Mouse (Mus musculus): ENCODE results near the gene Lta. TPM values are rescaled to one million over a fixed set of nuclear protein-coding genes. Genes with fewer than 3 reads are reported as not detected.
A peak's percentile ranks its signal among the peaks of the same experiment; 100 is the strongest.

Lta gene
- polyA plus RNA-seq, 1 experiment from 2014 or later: 0.26 TPM

- 62% methylated on average over 4 of the region's 4 CpGs for WGBS
- Histone ChIP-seq H3K4me2 (no peak overlapping the region), H3K9ac (no peak overlapping the region), H3K27me3 (ENCODE audit: insufficient read depth, low read length) (peaks cover 8% of the 10 kb centered on the region), H3K9me3 (ENCODE audit: low read depth, low read length) (no peaks in the 10 kb centered on the region), H3K36me3 (ENCODE audit: insufficient read depth) (no peaks in the 10 kb centered on the region), H3K4me1 (ENCODE audit: insufficient read depth) (peaks cover 3% of the 10 kb centered on the region; the same call in 1 of the 2 replicates), H3K4me3 (ENCODE audit: low read depth, low read length) (no peak overlapping the region), H3K27ac (ENCODE audit: low read depth) (no peak overlapping the region)
- DNase-seq: no peak
- TF ChIP-seq CTCF (IDR thresholded peaks at IDR 0.05; ENCODE audit: low read depth): no peak
- no peak for ATAC-seq (ENCODE audit: insufficient read depth)
Measured at GRCm38 (mm10) chr17:35190096-35190495, 15.1 kb downstream of the Lta start.

DNA sequence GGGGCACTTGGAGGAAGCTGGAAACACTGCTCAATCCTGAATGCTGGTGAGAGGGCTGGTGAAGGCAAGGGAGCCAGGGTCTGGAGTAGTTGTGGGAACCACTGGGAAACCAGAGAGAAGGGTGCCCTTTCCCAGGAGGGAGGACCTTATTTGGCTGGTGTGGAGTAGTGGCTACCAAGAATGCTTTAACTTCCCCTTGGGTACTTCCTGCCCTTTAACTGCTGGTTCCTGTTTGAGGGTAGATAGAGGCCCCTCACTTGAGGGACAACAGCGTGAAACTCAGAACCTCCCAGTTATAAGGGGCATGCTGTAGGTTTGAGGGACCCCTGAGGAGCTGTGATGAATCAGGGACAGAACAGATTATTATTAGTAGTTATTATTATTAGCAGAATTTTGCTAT, 16.0 kb downstream of the Lta start:
- no peak overlapping the region for H3K27ac ChIP-seq (ENCODE audit: low read depth)
- TF ChIP-seq CTCF (IDR thresholded peaks at IDR 0.05; ENCODE audit: low read depth): no peak
- ATAC-seq (ENCODE audit: insufficient read depth): no peak
- no peak overlapping the region for H3K9ac ChIP-seq
- H3K36me3 ChIP-seq (ENCODE audit: insufficient read depth): no peaks in the 10 kb centered on the region
- H3K4me3 ChIP-seq (ENCODE audit: low read depth, low read length): no peak overlapping the region
- DNase-seq: no peak
- H3K4me2 ChIP-seq: no peak overlapping the region
- 46% methylated on average over 1 of the region's 1 CpGs for WGBS
- H3K9me3 ChIP-seq (ENCODE audit: low read depth, low read length): no peaks in the 10 kb centered on the region
- no peaks in the 10 kb centered on the region for H3K27me3 ChIP-seq (ENCODE audit: insufficient read depth, low read length)
- H3K4me1 ChIP-seq (ENCODE audit: insufficient read depth): peaks cover 3% of the 10 kb centered on the region; the same call in 1 of the 2 replicates

- Histone ChIP-seq H3K9me3 (ENCODE audit: low read depth, low read length) (no peaks in the 10 kb centered on the region), H3K4me3 (ENCODE audit: low read depth, low read length) (no peak within 1 kb of the TSS), H3K36me3 (ENCODE audit: insufficient read depth) (no peaks in the 10 kb centered on the region), H3K27ac (ENCODE audit: low read depth) (no peak within 1 kb of the TSS), H3K4me1 (ENCODE audit: insufficient read depth) (peaks cover 3% of the 10 kb centered on the region; the same call in 1 of the 2 replicates), H3K9ac (no peak within 1 kb of the TSS), H3K4me2 (no peak within 1 kb of the TSS), H3K27me3 (ENCODE audit: insufficient read depth, low read length) (no peaks in the 10 kb centered on the region)
- DNase-seq (no peak), ATAC-seq (ENCODE audit: insufficient read depth) (no peak)
- TF ChIP-seq CTCF (IDR thresholded peaks at IDR 0.05; ENCODE audit: low read depth): no peak
- WGBS: 67% methylated on average over 7 of the region's 7 CpGs
Measured at GRCm38 (mm10) chr17:35187959-35188610, 17.1 kb downstream of the Lta start, which contains the start of gene Lst1. Lst1 (minus strand) TSS chr17:35188439.

- WGBS: 53% methylated on average over 4 of the region's 4 CpGs
- H3K36me3 ChIP-seq (ENCODE audit: insufficient read depth): no peaks in the 10 kb centered on the region
Measured at GRCm38 (mm10) chr17:35187345-35187744, 17.8 kb downstream of the Lta start.

GRCm38 (mm10) chr17:35186681-35187080, 18.5 kb downstream of the Lta start:
- Histone ChIP-seq H3K36me3 (ENCODE audit: insufficient read depth) (no peaks in the 10 kb centered on the region), H3K27me3 (ENCODE audit: insufficient read depth, low read length) (no peaks in the 10 kb centered on the region), H3K4me3 (ENCODE audit: low read depth, low read length) (peak overlapping the region; percentile 43), H3K9me3 (ENCODE audit: low read depth, low read length) (no peaks in the 10 kb centered on the region), H3K9ac (no peak overlapping the region), H3K4me1 (ENCODE audit: insufficient read depth) (peaks cover 3% of the 10 kb centered on the region; the same call in 1 of the 2 replicates), H3K27ac (ENCODE audit: low read depth) (peak overlapping the region; percentile 10; the same call in 1 of the 2 replicates), H3K4me2 (peak overlapping the region; percentile 67)
- ATAC-seq (ENCODE audit: insufficient read depth) (peak; percentile 68; the same call in 1 of the 2 replicates), DNase-seq (peak; percentile 52)
- no peak for TF ChIP-seq CTCF (IDR thresholded peaks at IDR 0.05; ENCODE audit: low read depth)
- WGBS: 2% methylated on average over 4 of the region's 4 CpGs

More at GRCm38 (mm10) chr17:35187345-35187744, 17.8 kb downstream of the Lta start:
- Histone ChIP-seq H3K4me2 (no peak overlapping the region), H3K27ac (ENCODE audit: low read depth) (no peak overlapping the region), H3K9ac (no peak overlapping the region), H3K9me3 (ENCODE audit: low read depth, low read length) (no peaks in the 10 kb centered on the region), H3K4me3 (ENCODE audit: low read depth, low read length) (no peak overlapping the region), H3K4me1 (ENCODE audit: insufficient read depth) (peaks cover 3% of the 10 kb centered on the region; the same call in 1 of the 2 replicates), H3K27me3 (ENCODE audit: insufficient read depth, low read length) (no peaks in the 10 kb centered on the region)
- TF ChIP-seq CTCF (IDR thresholded peaks at IDR 0.05; ENCODE audit: low read depth): no peak
- DNase-seq (no peak), ATAC-seq (ENCODE audit: insufficient read depth) (no peak)

DNA sequence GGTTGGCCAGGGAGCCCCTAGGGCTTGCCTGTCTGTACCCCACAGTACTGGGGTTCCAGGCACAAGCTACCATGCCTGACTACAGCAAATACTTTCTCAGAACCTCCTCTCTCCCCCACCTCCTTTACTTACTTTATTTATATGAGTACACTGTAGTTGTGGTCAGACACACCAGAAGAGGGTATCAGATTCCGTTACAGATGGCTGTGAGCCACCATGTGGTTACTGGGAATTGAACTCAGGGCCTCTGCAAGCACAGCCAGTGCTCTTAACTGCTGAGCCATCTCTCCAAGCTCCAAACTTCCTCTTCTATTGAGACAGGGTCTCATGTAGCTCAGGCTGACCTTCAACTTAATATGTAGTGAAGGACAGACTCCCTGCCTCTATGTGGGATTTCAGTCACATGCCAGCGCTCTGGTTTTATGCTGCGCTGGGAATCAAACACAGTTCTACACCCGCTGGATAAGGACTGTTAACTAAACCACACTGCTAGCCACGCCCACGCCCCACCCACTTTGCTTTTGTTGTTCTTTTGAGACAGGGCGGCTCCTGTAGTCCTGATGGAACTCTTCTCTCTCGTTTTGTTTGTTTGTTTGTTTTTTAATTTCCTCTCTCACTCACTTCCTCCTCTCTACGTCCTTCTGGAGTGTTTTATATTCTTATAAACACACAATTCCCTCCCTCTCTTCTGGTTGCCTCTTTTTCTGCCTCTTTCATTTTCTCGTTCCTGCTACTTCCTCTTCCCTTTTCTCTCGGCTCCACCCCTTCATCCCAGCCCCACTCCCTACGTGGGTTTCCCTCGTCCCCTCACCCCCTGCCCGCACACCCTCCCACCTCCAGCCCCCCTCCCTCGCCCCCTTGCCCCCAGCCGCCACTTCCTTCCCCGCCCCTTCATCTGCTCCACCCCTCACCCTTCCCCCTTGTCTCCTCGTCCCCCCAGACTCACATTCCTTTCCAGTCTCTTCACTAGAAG, 19.2 kb downstream of the Lta start:
- peak overlapping the region; percentile 57 for H3K9ac ChIP-seq
- TF ChIP-seq CTCF (IDR thresholded peaks at IDR 0.05; ENCODE audit: low read depth): no peak
- peak overlapping the region; percentile 69; the same call in 1 of the 2 replicates for H3K27ac ChIP-seq (ENCODE audit: low read depth)
- 2% methylated on average over 18 of the region's 18 CpGs for WGBS
- H3K9me3 ChIP-seq (ENCODE audit: low read depth, low read length): no peaks in the 10 kb centered on the region
- no peaks in the 10 kb centered on the region for H3K36me3 ChIP-seq (ENCODE audit: insufficient read depth)
- peaks cover 3% of the 10 kb centered on the region; the same call in 1 of the 2 replicates for H3K4me1 ChIP-seq (ENCODE audit: insufficient read depth)
- peak overlapping the region; percentile 67 for H3K4me2 ChIP-seq
- ATAC-seq (ENCODE audit: insufficient read depth) (peak; percentile 72), DNase-seq (peak; percentile 89)
- peak overlapping the region; percentile 43 for H3K4me3 ChIP-seq (ENCODE audit: low read depth, low read length)
- no peaks in the 10 kb centered on the region for H3K27me3 ChIP-seq (ENCODE audit: insufficient read depth, low read length)

DNA sequence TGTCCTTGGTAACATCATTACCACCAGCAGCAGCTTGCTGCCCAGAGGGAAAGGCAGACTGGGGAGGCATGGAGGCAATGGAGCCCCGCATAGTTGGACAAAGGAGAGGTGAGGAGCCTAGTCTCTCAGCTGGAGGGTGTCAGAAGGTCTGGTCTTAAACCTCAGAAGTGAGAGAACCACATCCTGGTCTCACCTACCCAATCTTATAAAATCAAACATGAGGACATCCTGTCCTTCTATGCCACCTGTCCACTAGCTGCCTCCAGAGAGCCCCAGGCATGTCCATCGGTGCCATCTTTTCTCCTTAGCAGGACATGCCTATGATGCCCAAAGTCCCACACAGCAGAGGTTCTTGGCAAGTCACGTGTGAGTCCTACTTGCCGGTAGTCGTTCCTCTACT, 25.1 kb downstream of the Lta start:
- Histone ChIP-seq H3K27ac (ENCODE audit: low read depth) (no peak overlapping the region), H3K4me3 (ENCODE audit: low read depth, low read length) (no peak overlapping the region), H3K36me3 (ENCODE audit: insufficient read depth) (no peaks in the 10 kb centered on the region), H3K4me1 (ENCODE audit: insufficient read depth) (no peaks in the 10 kb centered on the region), H3K27me3 (ENCODE audit: insufficient read depth, low read length) (no peaks in the 10 kb centered on the region), H3K4me2 (no peak overlapping the region), H3K9me3 (ENCODE audit: low read depth, low read length) (no peaks in the 10 kb centered on the region), H3K9ac (no peak overlapping the region)
- DNase-seq (no peak), ATAC-seq (ENCODE audit: insufficient read depth) (no peak)
- no peak for TF ChIP-seq CTCF (IDR thresholded peaks at IDR 0.05; ENCODE audit: low read depth)
- WGBS: 79% methylated on average over 5 of the region's 5 CpGs
